Mouse (Mus musculus) gastrocnemius, adult 8-10 months (tissue): Measurements from ENCODE around the gene Selenom. TPM values are rescaled to one million over a fixed set of nuclear protein-coding genes. Genes with fewer than 3 reads are reported as not detected.

Experiments used
- DNase-seq, 2 experiments: peaks; one replicate each; pipeline ENCODE4 v3.0.0; 2022; ENCODE audit warnings: low spot score in 2 of 2
- total RNA-seq, 4 experiments: library from RNA; stranded (reverse); gene quantifications; 2 replicates each; pipeline ENCODE4 v1.2.4; 2022

Selenom gene
- total RNA-seq, 4 experiments from 2014 or later = 8.9 to 17.6 (median 13.5) TPM

DNA sequence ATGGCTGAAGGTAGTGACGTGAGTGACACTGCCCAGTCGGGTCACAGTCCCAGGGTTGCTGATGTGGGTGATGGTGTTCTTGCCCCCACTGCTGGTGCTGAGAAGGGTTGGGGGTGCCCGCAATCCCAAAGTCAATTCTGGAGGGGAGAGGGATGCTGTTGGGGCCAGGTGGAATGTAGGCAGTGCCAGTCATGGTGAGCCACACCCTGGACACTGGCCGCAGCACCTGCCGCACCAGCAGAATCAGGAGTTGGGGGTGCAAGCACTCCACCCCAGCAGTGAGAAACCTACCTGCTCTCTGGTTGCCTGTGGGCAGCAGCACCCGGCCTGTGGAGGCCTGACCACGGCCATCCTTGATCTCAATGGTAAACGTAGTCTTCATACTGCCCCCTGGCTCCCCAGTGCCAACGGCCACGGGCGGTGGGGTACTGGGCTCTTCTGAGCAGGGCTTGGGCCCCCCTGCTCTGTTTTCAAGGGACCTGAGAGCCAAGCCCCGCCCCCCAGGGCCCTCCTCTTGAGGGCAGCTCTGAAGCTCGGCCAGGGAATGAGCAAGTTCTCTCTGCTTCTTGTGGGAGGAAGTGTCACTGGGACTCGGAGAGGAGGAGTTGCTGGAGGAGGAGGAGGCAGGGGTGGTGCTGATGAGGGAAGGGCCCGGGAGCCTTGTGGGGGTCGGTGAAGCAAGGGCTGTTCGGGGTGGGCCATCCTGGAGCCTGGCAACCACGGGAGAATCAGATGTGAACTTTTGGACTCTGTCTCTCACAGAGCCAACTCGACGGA, 15.2 kb downstream of the Selenom start:
- DNase-seq = no peak

DNA sequence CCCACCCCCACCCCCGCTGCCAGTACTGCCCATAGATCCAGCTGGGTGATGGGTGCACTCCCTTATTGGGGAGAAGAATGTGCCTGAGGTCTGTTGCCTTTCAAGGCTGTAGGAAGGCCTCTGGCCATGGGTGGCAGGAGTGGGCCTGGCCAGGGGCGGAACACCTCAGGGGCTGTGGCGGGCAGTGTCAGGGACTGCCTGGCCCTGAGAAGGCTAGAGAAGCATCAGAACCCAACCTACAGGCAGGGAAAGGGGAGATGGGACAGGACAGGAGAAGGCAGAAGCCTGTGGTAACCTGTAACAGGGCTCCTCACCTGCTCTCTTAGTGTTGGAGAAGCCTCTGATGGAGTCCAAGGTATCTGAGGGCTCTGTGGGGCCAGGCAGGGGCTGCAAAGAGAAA, 16.2 kb downstream of the Selenom start:
- DNase-seq = no peak

DNA sequence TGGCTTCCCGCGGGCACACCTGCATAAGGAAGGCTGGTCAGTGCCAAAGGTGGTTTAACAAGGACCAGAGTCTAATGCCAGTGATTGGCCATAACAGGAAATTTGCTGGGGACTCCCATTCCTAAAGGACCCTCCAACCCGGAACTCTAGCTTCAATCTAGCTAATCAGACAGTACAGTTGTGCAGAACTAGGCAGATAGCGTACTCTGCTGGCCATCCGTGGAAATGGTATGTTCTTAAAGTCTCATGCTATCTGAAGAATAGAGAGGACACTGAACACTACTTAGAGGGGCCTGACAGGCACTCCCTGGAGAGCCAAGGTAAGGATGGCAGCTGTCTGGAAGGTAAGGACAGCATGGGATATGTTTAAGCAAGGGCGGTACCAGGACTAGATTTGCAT, 17.1 kb downstream of the Selenom start:
- no peak for DNase-seq

DNA sequence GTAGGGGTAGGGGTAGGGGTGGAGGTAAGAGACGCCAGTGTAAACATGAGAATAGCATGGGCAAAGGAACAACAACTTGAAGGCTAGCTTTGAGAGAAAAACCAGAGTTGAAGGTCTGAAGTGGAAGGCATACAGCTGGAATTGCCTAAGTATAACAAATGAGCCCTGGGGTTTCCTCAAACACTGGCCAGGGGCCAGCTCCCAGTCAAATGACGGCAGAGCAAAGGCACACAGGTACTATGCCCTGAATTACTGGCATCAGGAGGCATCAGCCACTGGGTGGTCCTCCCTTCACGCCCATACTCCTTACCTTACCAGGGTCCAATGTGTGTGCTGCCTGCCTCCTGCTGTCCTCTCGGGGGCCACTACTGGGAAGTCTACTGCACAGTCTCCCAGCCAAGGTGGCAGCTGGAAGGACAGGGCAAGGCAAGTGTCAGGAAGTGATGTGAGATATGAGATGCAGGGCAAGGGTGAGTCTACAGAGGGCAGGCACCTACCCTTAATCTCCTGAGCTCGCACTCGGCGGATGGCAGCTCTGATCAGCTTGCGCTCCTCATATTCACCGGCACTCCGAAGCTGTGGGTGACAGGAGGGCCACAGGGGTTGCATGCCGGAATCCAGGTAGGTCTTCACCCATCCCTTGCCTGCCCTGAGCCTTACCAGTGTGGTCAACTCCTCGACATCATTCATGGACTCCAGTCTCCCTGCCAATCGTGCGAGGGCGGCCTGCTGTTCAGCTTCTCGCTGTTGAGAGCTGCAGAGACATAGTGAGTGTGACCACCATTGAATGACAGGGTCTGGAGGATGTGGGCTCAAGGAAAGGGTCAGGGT, 17.8 kb downstream of the Selenom start:
- no peak for DNase-seq

DNA sequence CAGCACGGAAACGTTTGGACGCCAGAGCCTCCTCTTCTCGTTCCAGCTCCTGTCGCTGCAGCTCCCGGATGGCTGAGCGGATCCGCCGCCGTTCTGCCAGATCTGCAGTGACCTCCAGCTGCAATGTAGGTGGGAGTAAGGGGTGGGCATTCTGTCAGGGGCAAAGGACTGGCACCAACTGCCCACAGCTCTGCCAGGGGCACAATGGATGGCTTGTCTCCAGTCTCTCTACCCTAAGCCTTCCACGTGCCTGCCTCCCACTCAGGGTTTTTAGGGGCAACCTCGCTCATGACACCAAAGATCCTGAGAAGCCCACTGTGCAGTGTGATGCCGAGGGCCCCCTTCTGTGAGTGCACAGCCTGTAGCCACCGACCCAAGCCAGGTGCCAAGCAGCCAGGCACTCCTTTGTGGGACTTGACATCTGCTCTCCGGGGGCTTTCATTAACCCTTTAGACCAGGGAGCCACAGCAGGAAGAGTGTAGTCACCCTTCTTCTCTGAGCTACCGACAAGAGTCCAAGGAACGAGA, 19.0 kb downstream of the Selenom start:
- no peak for DNase-seq

DNA sequence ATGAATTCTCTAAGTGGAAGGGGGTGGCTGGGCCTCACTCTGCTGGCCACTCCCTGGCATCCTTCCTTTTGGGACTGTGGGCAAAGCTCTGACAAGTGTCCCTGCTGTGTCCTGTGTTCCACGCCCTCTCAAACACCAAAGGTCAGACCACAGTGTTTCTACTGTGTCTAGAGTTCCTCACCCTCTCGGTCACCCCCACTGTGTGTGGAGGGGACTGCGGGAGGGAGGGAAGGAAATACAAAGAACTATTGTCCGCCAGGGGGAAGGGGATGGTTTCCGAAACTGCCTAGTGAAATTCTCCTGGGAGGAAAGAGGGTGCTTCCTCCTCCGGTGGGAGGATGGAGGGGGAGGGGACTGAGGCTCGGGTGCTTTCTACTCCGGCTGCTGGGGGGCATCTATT, 20.5 kb downstream of the Selenom start:
- DNase-seq = no peak

DNA sequence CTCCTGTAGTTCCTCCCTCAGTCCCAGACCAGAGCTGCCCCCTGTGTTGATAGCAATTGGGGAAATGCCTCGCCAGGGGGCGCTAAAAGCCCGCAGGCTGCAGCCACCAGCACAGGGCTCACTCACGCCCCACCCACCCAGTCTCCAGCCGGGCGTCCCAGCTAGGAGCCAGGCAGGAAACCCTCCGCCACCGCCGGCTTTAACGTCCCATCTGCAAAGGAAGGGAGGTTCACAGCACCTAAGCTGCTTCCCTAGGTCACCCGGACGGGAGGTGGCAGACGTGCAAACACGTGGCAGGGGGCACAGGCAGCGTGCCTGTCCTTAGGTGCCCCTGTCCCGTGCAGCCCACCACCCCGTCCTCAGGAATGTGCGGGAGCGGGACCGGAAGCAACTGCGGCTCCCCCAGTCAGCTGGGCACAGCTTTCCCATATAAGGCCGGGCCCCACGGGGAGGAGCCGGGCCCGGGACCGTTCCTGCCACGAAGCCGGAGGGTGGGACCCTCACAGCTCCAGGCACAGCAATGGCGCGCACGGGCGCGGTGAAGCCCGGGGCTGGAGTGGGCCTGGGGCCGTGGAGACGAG, 21.0 kb downstream of the Selenom start:
- peak; percentile 94 to 95 for DNase-seq

DNA sequence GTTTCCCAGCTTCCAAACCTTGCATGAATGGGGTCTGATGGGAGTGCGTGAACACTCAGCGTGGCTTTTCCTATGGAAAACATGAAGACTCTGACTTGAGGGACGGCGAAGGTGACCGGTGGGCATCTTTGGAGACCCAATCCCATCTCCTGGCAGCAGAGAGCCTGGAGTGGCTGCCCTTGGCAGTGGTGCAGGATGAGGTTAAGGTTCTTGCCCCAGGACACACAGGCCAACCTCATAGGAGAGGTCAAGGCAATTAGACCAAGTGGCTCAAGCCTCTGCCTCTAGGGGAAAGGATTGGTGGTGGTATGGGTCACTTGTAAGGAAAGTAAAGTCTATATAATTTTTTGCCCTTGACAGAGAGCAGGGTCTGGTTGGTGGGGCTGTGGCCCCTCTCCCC, 21.6 kb downstream of the Selenom start:
- no peak for DNase-seq

DNA sequence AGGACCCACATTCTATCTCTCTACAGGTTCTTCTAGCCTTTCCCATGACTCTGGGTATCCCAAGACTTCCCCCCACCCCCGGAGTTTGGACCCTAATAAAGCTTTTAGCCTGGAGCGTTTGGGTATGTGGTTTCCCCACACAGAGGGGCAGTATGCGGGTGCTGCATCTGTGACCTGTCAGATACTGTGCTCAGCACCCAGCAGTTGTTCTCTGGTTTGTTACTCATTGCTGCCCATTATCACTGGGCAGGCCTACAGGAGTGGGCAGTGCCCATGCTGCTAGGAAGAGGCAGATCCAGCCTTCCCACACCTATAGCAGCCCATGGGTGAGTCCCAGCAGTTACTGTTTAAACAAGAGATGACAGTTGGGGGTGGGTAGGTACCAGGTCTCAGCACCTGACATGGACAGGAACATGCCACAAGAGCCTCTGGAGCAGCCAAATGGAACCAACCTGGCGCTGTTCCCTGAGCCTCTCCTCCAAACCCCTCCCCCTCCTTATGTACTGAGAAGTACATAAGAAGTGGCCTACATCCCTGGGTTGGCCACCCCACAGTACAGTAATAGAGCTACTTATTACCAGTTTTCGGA, 22.4 kb downstream of the Selenom start:
- no peak for DNase-seq

DNA sequence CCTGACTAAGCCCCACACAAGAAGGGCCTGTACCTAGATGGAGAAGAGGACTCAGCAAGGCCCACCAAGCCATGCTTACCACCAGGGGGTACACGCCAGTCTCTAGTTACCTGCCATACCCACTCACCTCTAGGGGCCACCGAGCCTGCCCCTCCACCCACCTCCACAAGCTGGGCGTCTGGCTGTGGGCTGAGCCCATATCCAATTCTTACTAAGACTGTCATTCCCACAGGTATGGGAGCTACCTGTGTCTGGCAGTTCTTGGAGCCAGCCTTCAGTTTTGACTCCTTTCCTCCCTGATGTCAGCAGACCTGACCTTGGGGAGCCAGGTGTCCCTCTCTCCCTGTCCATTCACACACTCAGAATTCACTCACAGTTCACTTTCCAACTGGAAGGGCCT, 23.2 kb downstream of the Selenom start:
- DNase-seq = no peak

DNA sequence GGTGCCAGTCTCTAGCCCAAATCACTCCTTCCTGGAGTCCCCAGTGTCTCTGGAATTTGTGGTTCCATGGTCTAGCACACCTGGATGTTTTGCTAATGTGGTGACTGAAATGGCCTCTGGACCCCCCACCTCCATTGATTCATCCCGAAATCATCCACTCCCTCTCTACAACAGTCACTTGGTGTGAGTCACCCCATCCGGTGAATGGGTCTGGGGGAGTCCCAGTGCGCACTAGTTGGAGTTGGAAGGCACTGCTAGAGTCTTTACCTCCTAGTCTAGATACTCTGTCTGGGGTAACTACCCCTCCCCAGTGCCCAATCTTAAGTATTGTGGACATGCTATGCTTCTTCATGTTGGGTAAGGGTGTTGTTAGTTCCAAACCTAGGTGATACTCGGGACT, 23.9 kb downstream of the Selenom start:
- DNase-seq = no peak

DNA sequence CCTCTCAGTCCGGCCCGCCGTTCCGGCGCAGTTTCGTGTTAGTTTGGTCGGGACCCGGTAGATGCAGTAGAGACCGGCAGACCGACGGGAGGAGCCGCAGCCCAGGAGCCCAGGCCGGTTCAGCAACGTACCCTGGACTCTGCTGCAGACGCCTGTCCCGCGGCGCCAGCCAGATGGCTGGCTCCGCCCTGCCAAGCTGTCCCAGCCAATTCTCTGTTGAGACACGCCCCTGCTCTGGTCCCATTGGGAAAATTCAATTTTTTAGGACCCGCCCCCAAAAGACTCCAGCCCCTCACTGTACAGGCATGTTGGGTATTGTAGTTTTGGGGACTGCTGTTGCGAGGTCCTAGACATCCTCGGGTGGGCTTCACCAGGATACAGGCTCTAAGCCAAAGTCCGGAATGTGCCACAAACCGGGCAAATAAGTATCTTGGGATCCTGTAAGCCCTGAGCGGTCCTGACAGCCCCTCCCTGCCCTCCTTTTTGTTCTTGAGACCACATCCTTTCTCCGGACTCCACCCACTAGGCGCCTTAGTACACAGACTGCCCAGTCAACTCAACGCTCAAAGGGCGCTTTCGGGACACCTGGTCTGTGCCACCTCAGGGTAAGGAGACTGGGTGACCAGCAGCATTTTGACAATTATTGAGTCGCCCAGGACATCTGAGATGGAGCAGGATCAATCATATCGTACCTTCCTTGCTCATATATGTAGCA, 24.8 kb downstream of the Selenom start:
- DNase-seq = peak; percentile 93 to 94

DNA sequence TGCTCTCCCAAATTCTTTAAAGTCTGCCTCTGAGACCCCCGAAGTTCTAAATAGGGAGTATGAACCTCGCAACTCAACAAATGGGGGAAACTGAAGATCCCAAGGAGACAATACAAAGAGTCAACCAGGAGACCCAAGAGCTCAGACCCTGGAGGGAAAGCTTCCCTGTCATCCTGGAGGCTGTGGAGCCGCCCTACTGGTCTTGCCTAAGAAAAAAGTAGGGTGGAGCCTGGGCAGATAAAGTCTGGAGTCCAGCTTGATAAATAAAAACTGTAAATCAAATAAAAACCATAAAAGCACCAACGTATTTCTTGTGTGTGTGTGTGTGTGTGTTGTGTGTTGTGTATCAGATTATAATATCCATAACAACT, 25.3 kb downstream of the Selenom start:
- DNase-seq = no peak

DNA sequence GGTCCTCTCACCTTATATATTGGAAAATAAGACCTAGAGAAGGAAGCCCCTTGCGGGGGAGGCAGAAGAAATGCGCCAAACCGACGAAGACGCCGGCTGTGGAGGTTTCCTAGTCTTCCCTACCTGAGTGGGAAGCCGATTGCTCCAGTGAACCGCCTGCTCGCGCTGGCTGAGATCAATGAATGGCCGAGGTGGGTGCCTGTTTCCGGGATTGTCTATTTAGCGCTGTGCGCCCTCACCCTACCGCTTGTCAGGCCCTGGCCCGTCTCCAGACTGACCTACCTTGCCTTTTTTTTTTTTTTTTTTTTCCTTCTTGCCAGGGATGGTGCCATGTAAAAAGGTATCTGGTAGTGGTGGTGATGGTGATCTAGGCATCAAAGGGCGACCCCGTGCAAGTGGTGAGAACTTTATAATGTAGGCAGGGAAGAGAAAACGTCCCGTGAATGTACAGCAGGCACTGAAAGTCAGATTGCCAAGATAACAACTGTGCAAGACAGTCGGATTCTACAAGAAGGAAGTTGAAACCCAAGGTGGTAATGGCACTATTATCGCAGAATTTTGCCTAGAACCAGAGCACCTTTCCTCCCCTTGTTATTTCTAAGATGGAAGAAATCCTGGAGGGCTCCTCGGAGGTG, 26.1 kb downstream of the Selenom start, which contains the start of gene Smtn:
Gene Smtn (minus strand): TSS at position 162 of the 635 bp plus-strand sequence.
- DNase-seq = no peak

DNA sequence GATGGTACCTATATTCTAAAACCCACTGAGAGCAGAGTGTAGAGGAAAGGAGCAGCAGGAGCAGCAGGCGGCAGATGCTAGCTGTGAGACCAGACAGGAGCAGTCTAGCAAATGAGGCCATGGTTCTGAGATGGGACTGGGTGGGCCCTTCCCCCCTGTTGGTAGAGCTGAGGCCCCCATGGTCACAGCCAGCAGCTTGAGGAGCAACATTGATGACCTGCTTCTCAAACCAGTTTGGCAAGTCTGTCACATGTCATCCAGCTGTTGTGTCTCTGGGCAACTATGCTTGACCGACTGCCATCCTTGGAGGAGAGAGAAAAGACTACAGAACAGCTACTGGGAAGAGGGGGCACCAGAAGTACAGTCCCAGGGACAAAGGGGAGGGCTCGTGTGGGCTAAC, 27.4 kb downstream of the Selenom start:
- DNase-seq = no peak

DNA sequence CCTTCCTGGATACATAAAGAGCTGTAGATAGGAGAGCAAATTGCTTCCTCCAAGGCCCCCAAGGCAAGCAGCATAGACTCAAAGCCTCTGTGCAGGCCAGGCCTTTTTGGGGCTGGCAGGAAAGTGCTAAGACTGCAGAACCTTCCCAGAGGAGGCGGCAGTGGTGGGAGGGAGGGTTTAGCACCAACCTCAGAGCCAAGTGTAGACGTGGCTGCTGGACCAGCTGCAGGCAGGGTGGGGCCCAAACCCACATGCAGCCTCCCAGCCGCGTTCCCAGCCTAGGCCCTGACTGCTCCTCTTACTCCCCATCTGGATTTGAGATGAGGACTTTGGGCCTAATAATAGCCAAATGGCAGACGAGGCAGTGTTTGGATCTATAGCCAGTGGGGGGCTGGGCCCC, 28.5 kb downstream of the Selenom start:
- DNase-seq = peak; percentile 68 to 73

DNA sequence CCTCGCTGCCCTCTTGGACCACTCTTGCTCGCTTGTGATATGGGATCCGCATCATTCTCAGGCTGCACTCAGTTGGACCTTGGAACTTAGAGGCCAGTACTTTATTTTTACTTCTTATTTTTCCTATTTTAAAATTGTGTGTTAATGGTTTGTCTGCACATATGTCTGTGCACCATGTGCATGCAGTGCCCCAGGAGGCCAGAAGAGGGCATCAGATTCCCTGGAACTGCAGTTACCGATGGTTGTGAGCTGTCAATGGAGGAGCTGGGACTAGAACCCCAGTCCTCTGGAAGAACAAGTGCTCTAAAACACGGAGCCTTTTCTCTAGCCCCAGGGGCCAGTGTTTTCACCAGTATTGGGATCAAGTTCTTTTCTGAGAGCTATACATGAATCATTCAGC, 29.9 kb downstream of the Selenom start:
- DNase-seq = no peak

DNA sequence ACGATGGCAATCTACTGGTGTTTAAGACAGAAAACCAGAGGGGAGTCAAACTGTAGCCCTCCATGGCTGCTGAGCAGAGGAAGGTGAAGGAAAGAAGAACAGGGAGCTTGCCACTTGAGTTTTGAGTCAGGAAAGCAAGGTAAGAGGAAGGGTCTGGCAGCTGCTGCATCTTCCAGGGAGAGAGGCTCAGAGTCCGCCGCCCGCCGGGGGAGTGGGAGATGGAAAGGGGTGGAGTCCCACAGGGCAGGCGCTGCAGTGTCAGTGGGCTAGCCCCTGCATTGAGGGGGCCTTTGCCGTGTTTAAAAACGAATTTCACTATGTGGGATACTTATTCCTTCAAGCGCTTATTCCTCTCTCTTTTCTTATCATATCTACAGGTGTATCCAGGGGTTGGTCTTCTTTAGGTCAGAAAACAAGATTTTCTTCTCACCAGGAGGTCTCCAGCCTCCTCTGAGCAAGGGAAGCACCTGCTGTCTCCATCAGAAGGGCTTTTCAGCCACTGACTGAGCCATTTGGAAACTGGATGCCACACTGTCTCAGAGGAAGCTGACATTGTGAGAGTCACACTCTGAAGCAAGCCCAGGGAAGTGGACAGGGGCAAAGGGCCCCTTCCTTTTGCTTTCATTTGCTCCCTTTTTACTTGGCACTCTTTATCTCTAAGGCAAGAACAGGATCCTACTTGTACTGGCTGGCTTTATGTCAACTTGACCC, 31.2 kb downstream of the Selenom start:
- DNase-seq = no peak

DNA sequence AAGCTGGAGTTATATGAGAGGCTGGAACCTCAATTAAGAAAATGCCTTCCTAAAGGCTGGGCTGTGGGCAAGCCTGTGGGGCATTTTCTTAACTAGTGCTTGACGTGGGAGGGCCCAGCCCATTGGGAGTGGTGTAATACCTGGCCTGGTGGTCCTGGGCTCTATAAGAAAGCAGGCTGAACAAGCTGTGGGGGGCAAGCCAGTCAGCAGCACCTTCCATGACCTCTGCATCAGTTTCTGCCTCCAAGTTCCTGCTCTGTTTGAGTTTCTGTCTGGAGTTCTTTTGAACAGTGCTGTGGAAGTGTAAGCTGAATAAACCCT, 31.7 kb downstream of the Selenom start:
- DNase-seq = no peak

DNA sequence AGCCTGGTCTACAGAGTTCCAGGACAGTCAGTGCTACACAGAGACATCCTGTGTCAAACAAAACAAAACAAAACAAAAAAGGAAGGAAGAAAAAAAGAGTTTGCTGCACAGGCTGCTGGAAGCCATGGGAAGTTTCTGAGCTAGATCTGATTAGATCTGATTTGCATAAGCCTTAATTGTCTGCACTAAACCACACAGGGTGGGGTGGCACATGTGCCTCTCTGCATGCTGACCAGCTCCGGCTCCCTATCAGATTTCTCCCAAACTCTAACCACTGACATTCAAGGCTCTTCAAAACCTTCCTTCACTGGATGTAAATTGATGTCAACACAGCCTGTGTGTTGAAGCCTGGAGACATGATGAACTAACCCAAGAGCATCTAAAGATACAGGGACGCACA, 32.6 kb downstream of the Selenom start:
- DNase-seq = no peak
